Comparison of ENCODE assay signal across 8 mouse cellular contexts in the genomic region with DNA sequence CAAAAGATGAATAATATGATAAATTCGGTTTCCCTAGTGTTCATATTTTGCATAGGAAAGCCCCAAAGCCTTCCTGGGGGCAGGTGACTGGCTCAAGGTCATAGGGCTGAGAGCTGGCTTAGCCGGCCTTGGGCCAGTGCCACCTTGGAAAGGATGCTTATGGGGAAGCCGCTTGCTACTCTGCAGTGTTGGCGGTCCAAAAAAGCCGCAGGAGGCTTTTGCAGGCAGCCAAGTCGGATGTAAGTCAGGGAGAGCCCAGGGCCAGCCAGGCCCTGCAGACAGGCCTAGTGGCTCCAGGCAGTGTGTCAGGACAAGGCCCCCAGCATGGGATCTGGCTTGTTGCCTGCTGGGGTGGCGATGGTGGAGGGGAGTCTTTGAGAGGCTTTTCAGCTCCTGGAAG. TPM values are rescaled to one million over a fixed set of nuclear protein-coding genes. Genes with fewer than 3 reads are reported as not detected.
A peak's percentile ranks its signal among the peaks of the same experiment; 100 is the strongest.
DNase-seq lines count a peak whose midpoint lies in the region; ATAC-seq and TF ChIP-seq lines count a peak whose summit lies in the region.

No protein-coding gene starts in this region.

- no peaks in the 10 kb centered on the region for H3K27me3 ChIP-seq in hindbrain, embryonic 14.5 days (ENCODE audit: control insufficient read depth, insufficient read depth, low read length)
- no peaks in the 10 kb centered on the region for H3K27me3 ChIP-seq in stomach, postnatal 0 days (ENCODE audit: control insufficient read depth, insufficient read depth, low read length)

- no peak for TF ChIP-seq CTCF in stomach, postnatal 0 days (IDR thresholded peaks at IDR 0.05; ENCODE audit: low read depth)

- intact Hi-C loops in left cerebral cortex, postnatal 10 days (cut with DNase I) = no loop called here

- H3K4me3 ChIP-seq in hindbrain, embryonic 14.5 days (replicated peaks; ENCODE audit: low read length) = no peak overlapping the region
- H3K4me3 ChIP-seq in stomach, postnatal 0 days (ENCODE audit: low read depth, low read length) = no peak overlapping the region

- no peak overlapping the region for H3K9ac ChIP-seq in hindbrain, embryonic 14.5 days
- H3K9ac ChIP-seq in stomach, postnatal 0 days (ENCODE audit: low read length) = no peak overlapping the region

- no peak overlapping the region for H3K27ac ChIP-seq in hindbrain, embryonic 14.5 days
- no peak overlapping the region for H3K27ac ChIP-seq in stomach, postnatal 0 days (replicated peaks)

- peaks cover 19% of the 10 kb centered on the region for H3K36me3 ChIP-seq in hindbrain, embryonic 14.5 days (replicated peaks; ENCODE audit: control insufficient read depth, insufficient read depth)
- peaks cover 3% of the 10 kb centered on the region; the same call in 1 of the 2 replicates for H3K36me3 ChIP-seq in stomach, postnatal 0 days (ENCODE audit: control insufficient read depth, insufficient read depth, low read length)

- H3K4me1 ChIP-seq in hindbrain, embryonic 14.5 days (replicated peaks; ENCODE audit: control insufficient read depth, insufficient read depth, low read length) = peaks cover 17% of the 10 kb centered on the region
- H3K4me1 ChIP-seq in stomach, postnatal 0 days (replicated peaks; ENCODE audit: control insufficient read depth, insufficient read depth) = peaks cover 4% of the 10 kb centered on the region; the same call in 1 of the 2 replicates

- H3K4me2 ChIP-seq in hindbrain, embryonic 14.5 days (replicated peaks) = no peak overlapping the region
- H3K4me2 ChIP-seq in stomach, postnatal 0 days (replicated peaks; ENCODE audit: low read depth) = no peak overlapping the region

- ATAC-seq in hindbrain, embryonic 14.5 days (ENCODE audit: low FRiP score) = peak; percentile 44; the same call in 1 of the 2 replicates
- no peak for ATAC-seq in stomach, postnatal 0 days (ENCODE audit: low FRiP score, low TSS enrichment)

- TF ChIP-seq EP300 in stomach, postnatal 0 days (optimal IDR thresholded peaks at IDR 0.05) = no peak

- peak; percentile 46 to 83 for DNase-seq in left cerebral cortex, postnatal 10 days (ENCODE audit: extremely low spot score in 1 of 2, low spot score in 2 of 2)
- DNase-seq in left cerebral cortex, adult 9 months (ENCODE audit: low spot score in 2 of 2) = no peak
- DNase-seq in adrenal gland, postnatal 25 days = peak; percentile 78
- peak; percentile 96 to 98 for DNase-seq in cerebellum, postnatal 10 days
- DNase-seq in hindbrain, embryonic 14.5 days (ENCODE audit: low spot score) = no peak
- DNase-seq in stomach, postnatal 0 days (ENCODE audit: low spot score) = no peak
- DNase-seq in lung, postnatal 25 days (ENCODE audit: low spot score) = no peak
- DNase-seq in yolk sac, embryonic 10.5 days (ENCODE audit: low spot score) = no peak

- WGBS in hindbrain, embryonic 14.5 days = 48% methylated on average over 7 of the region's 7 CpGs
- 78% methylated on average over 7 of the region's 7 CpGs for WGBS in stomach, postnatal 0 days

- no peaks in the 10 kb centered on the region for H3K9me3 ChIP-seq in hindbrain, embryonic 14.5 days (ENCODE audit: control insufficient read depth, low read length)
- H3K9me3 ChIP-seq in stomach, postnatal 0 days (ENCODE audit: control insufficient read depth, low read length) = no peaks in the 10 kb centered on the region

RNA-seq across cellular contexts. Expression of gene Slc6a6, which starts 10.8 kb away (rescaled TPM):
- 100 to 1,000 TPM; 198 to 215 TPM for total RNA-seq in left cerebral cortex, postnatal 10 days (2021)
- total RNA-seq in adrenal gland, postnatal 25 days (2021) = 598 and 906 TPM in 2 replicates
- polyA plus RNA-seq in hindbrain, embryonic 14.5 days (2014; fragmentation: Nextera tagmentation; extraction: Ambion mirVana) = 91.6 and 98.5 TPM in 2 replicates
- polyA plus RNA-seq in stomach, postnatal 0 days (2015; fragmentation: Nextera tagmentation; extraction: Ambion mirVana) = 55.3 and 66.5 TPM in 2 replicates

Comparison
In these comparisons a context has a peak if more than half of its experiments do, and no peak if none do; other contexts are left out.
1. DNase-seq: peak in left cerebral cortex, postnatal 10 days (2 of 2), adrenal gland, postnatal 25 days (single experiment) and cerebellum, postnatal 10 days (2 of 2); none in left cerebral cortex, adult 9 months (0 of 2), hindbrain, embryonic 14.5 days (single experiment), stomach, postnatal 0 days (single experiment), lung, postnatal 25 days (single experiment) and yolk sac, embryonic 10.5 days (single experiment).